Mouse (Mus musculus): ENCODE results near the gene Ceacam16.

DNA sequence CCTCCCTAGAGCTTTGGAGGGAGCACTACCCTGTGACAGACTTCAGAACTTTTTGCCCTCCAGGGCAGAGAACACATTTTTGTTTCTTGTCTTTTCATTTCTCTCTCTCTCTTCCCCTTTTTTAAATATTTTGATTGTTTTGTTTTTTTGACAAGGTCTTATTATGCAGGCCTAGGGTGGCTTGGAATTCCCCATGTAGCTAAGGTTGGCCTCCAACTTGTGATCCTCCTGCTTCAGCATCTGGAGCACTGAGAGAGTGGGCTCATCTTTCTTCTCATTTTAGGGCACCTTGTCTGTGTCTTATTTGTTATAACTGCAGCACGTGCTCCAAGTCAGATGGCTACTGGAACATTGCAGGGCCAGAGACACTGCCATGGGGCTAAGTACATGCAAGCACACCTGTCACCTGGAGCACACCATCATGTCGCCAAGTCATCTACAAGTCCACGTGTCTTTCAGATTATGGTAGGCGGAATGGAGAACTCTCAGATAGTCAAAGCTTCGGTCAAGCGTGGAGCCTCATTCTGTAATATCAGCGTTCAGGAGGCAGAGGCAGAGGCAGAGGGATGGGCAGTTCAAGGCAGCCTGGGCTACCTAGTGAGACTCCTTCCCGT, 54.6 kb downstream of the Ceacam16 start:
- no peak for TF ChIP-seq POLR2A (IDR thresholded peaks at IDR 0.05; ENCODE audit: low read depth, low read length)
- TF ChIP-seq CTCF (IDR thresholded peaks at IDR 0.05; ENCODE audit: extremely low read depth, insufficient read length, insufficient replicate concordance, low read depth, low read length) = no peak
